Mouse (Mus musculus) C2C12 (cell line): ENCODE results near the gene Ccni.

Experiments
- CEBPB ChIP-seq: IDR thresholded peaks from one replicate; pipeline ENCODE4 v1.6.1; 2011; ENCODE audit warnings: low read depth, mild to moderate bottlenecking, control low read depth, moderate library complexity
- CTCF ChIP-seq: IDR thresholded peaks from one replicate; pipeline ENCODE4 v1.5.1; 2011; ENCODE audit not compliant: control insufficient read depth, insufficient read depth, insufficient read length
- FOSL1 ChIP-seq: IDR thresholded peaks from one replicate; pipeline ENCODE4 v1.8.0; 2011; ENCODE audit warnings: mild to moderate bottlenecking, low read length; ENCODE audit not compliant: poor library complexity, insufficient read depth, severe bottlenecking
- MAX ChIP-seq: IDR thresholded peaks from one replicate; pipeline ENCODE4 v1.6.1; 2011; ENCODE audit warnings: mild to moderate bottlenecking, control low read depth
- MYOD1 ChIP-seq: IDR thresholded peaks from one replicate; pipeline ENCODE4 v1.6.1; 2011; ENCODE audit warnings: low read depth; ENCODE audit not compliant: control insufficient read depth, insufficient read length
- MYOG ChIP-seq: IDR thresholded peaks from one replicate; pipeline ENCODE4 v1.6.1; 2011; ENCODE audit not compliant: control insufficient read depth, insufficient read length; ENCODE audit errors: extremely low read depth
- USF1 ChIP-seq: IDR thresholded peaks from one replicate; pipeline ENCODE4 v1.6.1; 2011; ENCODE audit warnings: low read depth, mild to moderate bottlenecking, control low read depth, moderate library complexity

DNA sequence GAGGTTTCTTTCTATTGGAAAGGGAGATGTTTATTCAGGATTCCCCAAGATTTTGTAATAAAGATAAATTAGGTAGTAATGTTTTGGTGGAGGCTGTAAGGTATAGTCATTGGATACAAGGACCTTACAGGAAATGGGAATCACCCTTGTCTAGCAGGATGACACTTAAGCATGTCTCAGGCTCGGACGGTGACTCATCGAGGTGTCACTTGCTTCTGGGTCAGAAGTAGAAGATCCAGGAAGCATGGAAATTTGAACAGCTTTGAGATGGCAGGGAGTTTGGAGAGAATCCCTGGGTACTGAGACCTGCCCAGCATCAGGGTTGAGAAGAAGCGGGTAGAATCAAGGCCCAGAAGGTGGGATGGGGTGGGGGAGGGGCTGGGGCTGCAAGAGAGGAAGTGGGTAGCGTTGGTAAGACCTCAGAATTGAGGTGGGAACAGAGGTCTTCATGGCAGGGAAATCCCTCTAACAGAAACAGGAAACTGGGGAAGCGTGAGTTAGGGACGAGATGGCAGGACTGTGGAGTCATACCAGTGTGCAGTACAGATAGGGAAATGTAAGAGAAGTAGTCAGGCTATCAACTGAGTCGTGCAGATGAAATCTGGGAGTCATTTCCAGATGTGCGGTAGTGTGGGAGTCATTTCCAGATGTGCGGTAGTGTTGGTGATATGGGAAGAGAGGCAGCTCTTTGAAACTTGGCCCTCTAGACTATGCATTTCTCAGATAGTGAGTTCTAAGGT, 70.8 kb downstream of the Ccni start:
- TF ChIP-seq MAX (no peak), MYOG (no peak), USF1 (no peak), CTCF (no peak), CEBPB (no peak), MYOD1 (no peak), FOSL1 (no peak)
